Mouse (Mus musculus) macrophage (primary cell): ENCODE measurements around the gene Gabra4. TPM values are rescaled to one million over a fixed set of nuclear protein-coding genes. Genes with fewer than 3 reads are reported as not detected.

Source experiments
- H3K27ac ChIP-seq: fragments of 350-480 bp; formaldehyde crosslinking; 2 replicates; pipeline ENCODE4 v1.9.0; 2021
- H3K36me3 ChIP-seq: fragments of 350-480 bp; formaldehyde crosslinking; 2 replicates; pipeline ENCODE4 v1.9.0; 2021; ENCODE audit errors: inconsistent target
- H3K4me3 ChIP-seq: fragments of 350-480 bp; formaldehyde crosslinking; 2 replicates; pipeline ENCODE4 v1.9.0; 2021; ENCODE audit errors: inconsistent target
- H3K79me2 ChIP-seq: fragments of 350-480 bp; formaldehyde crosslinking; 2 replicates; pipeline ENCODE4 v1.9.0; 2021; ENCODE audit errors: inconsistent target
- WGBS: methylation state at CpG from one replicate; pipeline ENCODE4 v1.1.7; 2026; ENCODE audit warnings: inconsistent platforms; ENCODE audit not compliant: missing documents; 5-methylcytosine and 5-hydroxymethylcytosine counted together
- polyA plus RNA-seq: library from polyadenylated mRNA; stranded (reverse); fragments of 250-400 nt; gene quantifications from 3 replicates; pipeline ENCODE4 v1.2.4, GENCODE M21; 2018; ENCODE audit warnings: inconsistent platforms
- total RNA-seq, 78 experiments: library from RNA; depleted of rRNA; stranded (reverse); fragments of 250-400 nt; gene quantifications; 1 replicate in 9 of 78; 2 replicates in 24 of 78; 3 replicates in 43 of 78; 4 replicates in 2 of 78; pipeline ENCODE4 v1.2.4; 2018; ENCODE audit warnings: inconsistent platforms in 56 of 78

Gabra4 gene
- not detected for total RNA-seq (2018; cell fraction: chromatin; rRNA removed)
- total RNA-seq (2018; cell fraction: cytosol; rRNA removed) = not detected
- not detected for total RNA-seq (2018; cell fraction: nucleus; rRNA removed)
- not detected in 3 replicates for polyA plus RNA-seq

DNA sequence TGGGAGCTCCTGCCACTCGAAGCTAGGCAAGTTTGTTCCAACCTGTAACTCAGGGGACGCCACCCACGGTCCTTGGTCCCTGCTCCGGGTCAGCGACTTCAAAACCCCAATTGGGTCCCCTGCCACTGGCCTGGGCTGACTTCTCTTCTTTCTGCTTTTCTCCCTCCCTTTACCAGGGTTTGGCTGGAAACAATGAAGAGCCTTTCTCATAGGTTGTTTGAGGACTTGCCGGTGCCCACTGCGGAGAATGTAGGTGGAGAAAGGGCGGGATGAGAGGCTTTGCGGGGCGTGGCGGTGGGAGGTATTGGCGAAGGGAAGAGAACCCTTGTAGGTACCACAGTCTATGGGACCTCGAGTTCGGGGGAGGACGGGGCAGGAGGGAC is at the start of gene Gabra4:
Gene Gabra4 (minus strand): TSS at position 194 of the 383 bp plus-strand sequence.
- Histone ChIP-seq H3K36me3 (no peaks in the 10 kb centered on the region), H3K79me2 (no peaks in the 10 kb centered on the region), H3K4me3 (no peak within 1 kb of the TSS), H3K27ac (no peak within 1 kb of the TSS)
- WGBS = under 1% methylated on average over 13 of the region's 15 CpGs

DNA sequence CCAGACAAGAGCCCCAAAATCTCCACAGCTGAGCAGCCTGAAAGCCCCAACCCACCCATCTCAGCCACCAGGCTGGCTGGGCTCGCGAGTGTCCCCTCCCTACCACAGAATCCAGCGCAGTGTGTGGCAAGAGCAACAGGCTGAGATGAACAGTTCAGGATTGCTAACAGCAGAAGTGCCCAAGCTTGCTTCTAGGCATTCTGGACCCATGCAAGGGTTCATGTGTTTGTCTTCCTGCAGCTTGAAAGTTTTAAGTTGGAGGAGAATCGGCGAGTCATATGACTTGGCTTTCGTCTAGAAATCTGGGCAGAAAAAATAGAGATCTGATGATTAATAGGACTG is 43.1 kb upstream of the Gabra4 start:
- Histone ChIP-seq H3K79me2 (no peaks in the 10 kb centered on the region), H3K4me3 (no peak overlapping the region), H3K36me3 (no peaks in the 10 kb centered on the region), H3K27ac (no peak overlapping the region)
- WGBS = 0% methylated on average over 6 of the region's 6 CpGs

GRCm38 (mm10) chr5:71700468-71701272 is 42.6 kb upstream of the Gabra4 start:
- H3K79me2 ChIP-seq = no peaks in the 10 kb centered on the region
- 4% methylated on average over 39 of the region's 46 CpGs for WGBS
- no peak overlapping the region for H3K27ac ChIP-seq
- no peaks in the 10 kb centered on the region for H3K36me3 ChIP-seq
- H3K4me3 ChIP-seq = no peak overlapping the region

GRCm38 (mm10) chr5:71699696-71700467 is 41.8 kb upstream of the Gabra4 start:
- H3K79me2 ChIP-seq = no peaks in the 10 kb centered on the region
- no peak overlapping the region for H3K4me3 ChIP-seq
- H3K27ac ChIP-seq = no peak overlapping the region
- WGBS = 3% methylated on average over 19 of the region's 19 CpGs
- H3K36me3 ChIP-seq = no peaks in the 10 kb centered on the region

- Histone ChIP-seq H3K36me3 (no peaks in the 10 kb centered on the region), H3K79me2 (no peaks in the 10 kb centered on the region), H3K4me3 (no peak overlapping the region), H3K27ac (no peak overlapping the region)
- 93% methylated on average over 3 of the region's 4 CpGs for WGBS
Observed at GRCm38 (mm10) chr5:71665593-71665992, 7.5 kb upstream of the Gabra4 start.

DNA sequence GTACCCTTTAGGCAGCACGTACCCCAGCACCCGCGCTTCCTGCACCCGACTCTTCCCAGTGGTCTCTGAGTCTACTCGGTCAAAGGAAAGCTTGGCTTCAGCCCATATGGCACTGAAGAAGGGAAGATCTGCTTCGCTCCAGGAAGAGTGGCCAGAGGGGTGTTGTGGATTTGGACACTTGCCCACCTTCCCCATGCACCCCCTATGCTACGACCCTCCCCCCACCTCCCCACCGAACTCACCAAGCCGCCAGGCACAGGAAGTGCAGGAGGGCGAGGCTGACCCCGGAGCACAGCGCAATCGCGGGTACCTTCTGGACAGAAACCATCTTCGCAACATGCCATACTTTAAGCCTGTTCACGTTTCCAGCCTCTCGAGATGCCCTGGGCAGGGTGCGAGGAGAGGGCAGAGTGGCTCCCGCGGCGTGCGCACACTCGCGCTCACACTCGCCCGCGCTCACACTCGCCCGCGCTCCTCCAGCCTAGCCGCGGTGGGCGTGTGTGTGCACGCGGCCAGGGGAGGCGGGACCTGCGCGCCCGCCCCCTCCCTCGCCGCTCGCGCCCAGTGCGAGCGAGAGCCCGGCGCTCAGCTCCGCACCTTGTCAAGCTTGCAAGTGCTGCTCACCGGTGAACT is 510 bp downstream of the Gabra4 start, which contains the start of gene Gabrb1:
Gene Gabrb1 (plus strand): TSS at position 632 of the 633 bp plus-strand sequence.
- H3K27ac ChIP-seq = no peak within 1 kb of the TSS
- H3K36me3 ChIP-seq = no peaks in the 10 kb centered on the region
- 2% methylated on average over 47 of the region's 49 CpGs for WGBS
- no peak within 1 kb of the TSS for H3K4me3 ChIP-seq
- H3K79me2 ChIP-seq = no peaks in the 10 kb centered on the region

- 9% methylated on average over 10 of the region's 10 CpGs for WGBS
- Histone ChIP-seq H3K36me3 (no peaks in the 10 kb centered on the region), H3K79me2 (no peaks in the 10 kb centered on the region), H3K27ac (no peak overlapping the region), H3K4me3 (no peak overlapping the region)
Observed at GRCm38 (mm10) chr5:71656771-71657170, 1.3 kb downstream of the Gabra4 start.

GRCm38 (mm10) chr5:71654056-71654455 is 4.1 kb downstream of the Gabra4 start:
- H3K79me2 ChIP-seq = no peaks in the 10 kb centered on the region
- no peaks in the 10 kb centered on the region for H3K36me3 ChIP-seq
- H3K27ac ChIP-seq = no peak overlapping the region
- no peak overlapping the region for H3K4me3 ChIP-seq
- 85% methylated on average over 5 of the region's 5 CpGs for WGBS

DNA sequence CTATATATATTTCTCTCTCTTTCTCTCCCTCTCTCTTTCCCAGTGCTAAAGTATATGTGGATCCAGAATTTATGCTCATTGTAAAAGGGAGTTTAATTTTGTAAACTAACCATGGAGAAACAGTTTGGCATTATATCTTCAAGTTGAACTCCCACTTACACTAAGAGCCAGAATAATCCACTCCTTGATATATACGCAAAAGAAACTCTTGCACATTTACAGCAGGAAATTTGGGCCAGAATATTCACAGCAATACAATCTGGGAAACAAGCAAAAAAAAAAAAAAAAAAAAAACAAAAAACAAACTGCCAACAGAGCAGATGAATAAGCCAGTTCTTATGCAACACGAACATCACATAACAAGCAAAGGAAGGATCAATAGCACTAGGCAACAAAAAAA is 10.0 kb downstream of the Gabra4 start:
- Histone ChIP-seq H3K36me3 (no peaks in the 10 kb centered on the region), H3K27ac (no peak overlapping the region), H3K4me3 (no peak overlapping the region), H3K79me2 (no peaks in the 10 kb centered on the region)
- 100% methylated on average over 2 of the region's 2 CpGs for WGBS

DNA sequence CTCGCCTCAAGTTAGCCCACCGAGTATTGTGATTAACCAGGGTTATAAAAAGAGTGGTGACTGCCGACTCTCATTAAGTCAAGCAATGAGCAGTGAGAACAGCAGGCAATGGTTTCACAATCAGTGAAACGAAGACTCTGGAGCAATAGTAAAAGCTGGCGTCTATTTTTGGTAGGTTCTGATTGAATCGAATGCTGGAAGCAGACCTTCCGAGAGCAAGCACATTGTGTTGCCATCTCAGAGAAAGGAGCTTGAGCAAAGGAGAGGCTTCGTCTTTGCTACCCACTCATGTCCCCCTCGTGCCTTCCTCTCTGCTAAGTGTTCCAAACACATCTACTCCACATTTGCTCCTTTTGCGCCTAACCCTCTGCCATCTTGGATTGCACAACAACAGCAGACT is 18.3 kb downstream of the Gabra4 start:
- 87% methylated on average over 10 of the region's 10 CpGs for WGBS
- no peaks in the 10 kb centered on the region for H3K36me3 ChIP-seq
- no peak overlapping the region for H3K4me3 ChIP-seq
- no peak overlapping the region for H3K27ac ChIP-seq
- no peaks in the 10 kb centered on the region for H3K79me2 ChIP-seq

GRCm38 (mm10) chr5:71627820-71628219 is 30.3 kb downstream of the Gabra4 start:
- H3K4me3 ChIP-seq = no peak overlapping the region
- no peaks in the 10 kb centered on the region for H3K36me3 ChIP-seq
- no peaks in the 10 kb centered on the region for H3K79me2 ChIP-seq
- WGBS = 90% methylated on average over 3 of the region's 3 CpGs
- no peak overlapping the region for H3K27ac ChIP-seq

GRCm38 (mm10) chr5:71616734-71617133 is 41.4 kb downstream of the Gabra4 start:
- no peak overlapping the region for H3K4me3 ChIP-seq
- H3K27ac ChIP-seq = no peak overlapping the region
- no peaks in the 10 kb centered on the region for H3K79me2 ChIP-seq
- no peaks in the 10 kb centered on the region for H3K36me3 ChIP-seq
- WGBS = 78% methylated on average over 4 of the region's 4 CpGs

DNA sequence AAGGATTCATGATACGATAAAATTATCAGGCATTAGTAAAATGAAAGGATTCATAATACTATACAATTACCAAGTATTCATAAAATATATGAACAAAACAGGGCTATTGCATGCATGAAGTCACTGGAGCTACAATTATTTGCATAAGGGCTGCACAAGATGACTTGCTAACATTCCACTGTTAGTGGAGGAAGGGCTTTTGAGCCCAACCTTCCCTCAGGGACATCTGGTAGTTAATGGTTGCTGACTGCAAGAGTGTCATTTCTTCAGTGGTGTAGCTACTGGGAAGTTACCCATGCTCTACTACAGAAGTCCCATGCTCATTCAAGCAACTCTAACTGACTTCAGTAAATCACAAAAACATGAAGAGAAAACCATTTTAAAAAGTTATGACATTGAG is 43.8 kb downstream of the Gabra4 start:
- 86% methylated on average over 1 of the region's 1 CpGs for WGBS

DNA sequence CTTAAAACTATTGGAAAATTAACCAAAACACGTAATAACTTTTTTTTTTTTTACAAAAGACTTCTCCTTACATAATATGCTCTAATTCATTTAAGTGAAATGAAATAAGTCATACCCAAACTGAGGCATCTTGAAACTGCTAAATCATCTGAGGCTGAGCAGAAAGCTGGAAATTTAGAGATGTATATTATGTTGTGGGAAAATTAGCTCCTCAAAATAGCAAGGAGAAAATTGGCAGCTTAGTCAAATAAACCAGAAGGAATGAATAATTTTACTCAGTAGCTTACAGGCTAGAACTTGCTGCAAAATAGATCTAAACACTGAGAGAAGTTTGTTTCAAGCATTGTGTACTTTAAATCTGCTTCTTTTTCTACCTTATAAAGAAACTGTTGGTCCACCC is 49.4 kb downstream of the Gabra4 start:
- WGBS = 80% methylated on average over 1 of the region's 1 CpGs
- no peak overlapping the region for H3K27ac ChIP-seq
- no peak overlapping the region for H3K4me3 ChIP-seq
- H3K79me2 ChIP-seq = no peaks in the 10 kb centered on the region
- H3K36me3 ChIP-seq = no peaks in the 10 kb centered on the region

More for the DNA sequence above, 43.8 kb downstream of the Gabra4 start:
- H3K36me3 ChIP-seq = no peaks in the 10 kb centered on the region
- no peak overlapping the region for H3K27ac ChIP-seq
- H3K79me2 ChIP-seq = no peaks in the 10 kb centered on the region
- H3K4me3 ChIP-seq = no peak overlapping the region

GRCm38 (mm10) chr5:71606907-71607306 is 51.2 kb downstream of the Gabra4 start:
- 72% methylated on average over 4 of the region's 4 CpGs for WGBS
- Histone ChIP-seq H3K79me2 (no peaks in the 10 kb centered on the region), H3K4me3 (no peak overlapping the region), H3K36me3 (no peaks in the 10 kb centered on the region), H3K27ac (no peak overlapping the region)
